Mouse (Mus musculus) ES-E14 (cell line): ENCODE measurements around the gene Ift22. TPM values are rescaled to one million over a fixed set of nuclear protein-coding genes. Genes with fewer than 3 reads are reported as not detected.

Experiments used
- DNase-seq: peaks from one replicate; pipeline ENCODE4 v3.0.0-alpha.2; 2013; ENCODE audit warnings: low read depth, low spot score
- H3K27ac ChIP-seq: 2 replicates; pipeline ENCODE4 v1.5.1; 2012; ENCODE audit warnings: low read depth, mild to moderate bottlenecking, low read length, moderate library complexity, mixed read lengths; ENCODE audit not compliant: poor library complexity, insufficient read depth, severe bottlenecking
- H3K36me3 ChIP-seq: 2 replicates; pipeline ENCODE4 v1.6.1; 2012; ENCODE audit warnings: mild to moderate bottlenecking, low read length, moderate library complexity, mixed read lengths; ENCODE audit not compliant: control insufficient read depth, poor library complexity, insufficient read depth, severe bottlenecking
- H3K4me1 ChIP-seq, 2 experiments: fragments of 150-350 bp in 1 of 2; sonication (generic) in 1 of 2; 2 replicates each; pipeline ENCODE4 v1.6.1; 2012; ENCODE audit warnings: low read length in 2 of 2, mild to moderate bottlenecking in 1 of 2, mixed read lengths in 1 of 2; ENCODE audit not compliant: control insufficient read depth in 2 of 2, insufficient read depth in 2 of 2, poor library complexity in 1 of 2
- H3K4me3 ChIP-seq, 2 experiments: fragments of 150-350 bp in 1 of 2; sonication (generic) in 1 of 2; 2 replicates each; pipeline ENCODE4 v1.5.1; 2012; ENCODE audit warnings: low read length in 2 of 2, low read depth in 1 of 2, mild to moderate bottlenecking in 1 of 2, mixed read lengths in 1 of 2; ENCODE audit not compliant: insufficient read depth in 1 of 2, poor library complexity in 1 of 2, severe bottlenecking in 1 of 2
- H3K9ac ChIP-seq: 2 replicates; pipeline ENCODE4 v1.6.1; 2012; ENCODE audit warnings: low read depth, mild to moderate bottlenecking, low read length, mixed read lengths; ENCODE audit not compliant: poor library complexity, insufficient read depth, severe bottlenecking
- H3K9me3 ChIP-seq: fragments of 150-350 bp; sonication (generic); 2 replicates; pipeline ENCODE4 v1.6.1; 2012; ENCODE audit warnings: low read depth, mild to moderate bottlenecking, low read length; ENCODE audit not compliant: control insufficient read depth, insufficient read depth
- CHD2 ChIP-seq: IDR thresholded peaks from 2 replicates; pipeline ENCODE4 v1.6.1; 2014; ENCODE audit warnings: mild to moderate bottlenecking, low read depth, low read length, inconsistent platforms
- HCFC1 ChIP-seq: IDR thresholded peaks from 2 replicates; pipeline ENCODE4 v1.6.1; 2012; ENCODE audit warnings: low read length, inconsistent platforms, borderline replicate concordance; ENCODE audit not compliant: insufficient read depth
- MAFK ChIP-seq: IDR thresholded peaks from 2 replicates; pipeline ENCODE4 v1.6.1; 2014; ENCODE audit warnings: mild to moderate bottlenecking, low read depth, low read length, inconsistent platforms; ENCODE audit not compliant: insufficient read depth
- ZC3H11A ChIP-seq: IDR thresholded peaks from 2 replicates; pipeline ENCODE4 v1.6.1; 2012; ENCODE audit warnings: low read depth, mild to moderate bottlenecking, inconsistent platforms, low read length, borderline replicate concordance
- ZNF384 ChIP-seq: IDR thresholded peaks from 2 replicates; pipeline ENCODE4 v1.6.1; 2012; ENCODE audit warnings: low read depth, low read length, inconsistent platforms
- in situ Hi-C, 2 experiments: fragments of 600-800 bp; cut with MboI; formaldehyde crosslinking; loops; one replicate each; pipeline ENCODE4 v1.15.1; 2025; ENCODE audit warnings: low sequenced_read_pairs in 2 of 2, inconsistent platforms in 1 of 2; ENCODE audit not compliant: unreplicated experiment in 2 of 2
- total RNA-seq: library from RNA; depleted of rRNA; stranded (reverse); fragments of 300-350 nt; gene quantifications from 2 replicates; pipeline ENCODE4 v1.2.3, GENCODE M21; 2012

Gene Ift22
- total RNA-seq, 1 experiment, result 18.3 TPM

- DNase-seq, result no peak
- Histone ChIP-seq H3K9ac (peak overlapping the region; percentile 82), H3K4me1 (peaks cover 3 to 17% of the 10 kb centered on the region in 2 experiments; a peak in 3 of 4 replicates), H3K36me3 (peaks cover 7% of the 10 kb centered on the region; the same call in 1 of the 2 replicates), H3K4me3 (peak overlapping the region; percentile 64 to 75), H3K27ac (peak overlapping the region; percentile 95), H3K9me3 (no peaks in the 10 kb centered on the region)
- TF ChIP-seq ZC3H11A (no peak), MAFK (peak; percentile 77)
- in situ Hi-C loops, result no loop called here
Measured at GRCm38 (mm10) chr5:136940845-136941560, 33.1 kb downstream of the Ift22 start.

- Histone ChIP-seq H3K4me3 (no peak overlapping the region), H3K9ac (no peak overlapping the region), H3K27ac (no peak overlapping the region), H3K9me3 (no peaks in the 10 kb centered on the region), H3K36me3 (peaks cover 5% of the 10 kb centered on the region; the same call in 1 of the 2 replicates), H3K4me1 (peaks cover 3 to 11% of the 10 kb centered on the region in 2 experiments; a peak in 3 of 4 replicates)
- in situ Hi-C loops, result no loop called here
- no peak for TF ChIP-seq MAFK
- no peak for TF ChIP-seq ZC3H11A
- TF ChIP-seq ZNF384, result no peak
- no peak for TF ChIP-seq CHD2
- TF ChIP-seq HCFC1, result no peak
- DNase-seq, result no peak
Measured at GRCm38 (mm10) chr5:136942781-136943180, 34.8 kb downstream of the Ift22 start.

- in situ Hi-C loops, result no loop called here
- Histone ChIP-seq H3K4me1 (peaks cover 3 to 11% of the 10 kb centered on the region in 2 experiments; a peak in 3 of 4 replicates), H3K36me3 (peaks cover 5% of the 10 kb centered on the region; the same call in 1 of the 2 replicates), H3K9ac (no peak overlapping the region), H3K9me3 (no peaks in the 10 kb centered on the region), H3K27ac (no peak overlapping the region), H3K4me3 (no peak overlapping the region)
- DNase-seq, result no peak
- TF ChIP-seq CHD2 (no peak), ZNF384 (no peak), HCFC1 (no peak), MAFK (no peak), ZC3H11A (no peak)
Measured at GRCm38 (mm10) chr5:136943382-136943781, 35.4 kb downstream of the Ift22 start.

- in situ Hi-C loops, result no loop called here
- TF ChIP-seq ZNF384 (no peak), HCFC1 (no peak), CHD2 (no peak), MAFK (no peak), ZC3H11A (no peak)
- no peak overlapping the region for H3K4me3 ChIP-seq
- no peak overlapping the region for H3K9ac ChIP-seq
- DNase-seq, result no peak
- H3K27ac ChIP-seq, result no peak overlapping the region
- no peaks in the 10 kb centered on the region for H3K9me3 ChIP-seq
- peaks cover 5% of the 10 kb centered on the region; the same call in 1 of the 2 replicates for H3K36me3 ChIP-seq
- peaks cover 3 to 11% of the 10 kb centered on the region in 2 experiments; a peak in 3 of 4 replicates for H3K4me1 ChIP-seq
Measured at GRCm38 (mm10) chr5:136945084-136945483, 37.1 kb downstream of the Ift22 start.
